Mouse (Mus musculus): ENCODE results near the gene Tbc1d1. TPM values are rescaled to one million over a fixed set of nuclear protein-coding genes. Genes with fewer than 3 reads are reported as not detected.

Gene Tbc1d1
- 9.5 and 10.5 TPM in 2 replicates for polyA plus RNA-seq (2015; fragmentation: Nextera tagmentation; extraction: Ambion mirVana)

GRCm38 (mm10) chr5:64155861-64156550, at the start of gene Tbc1d1:
Gene Tbc1d1 (plus strand): TSS chr5:64156305.
- peaks cover 14% of the 10 kb centered on the region; the same call in 1 of the 2 replicates for H3K4me1 ChIP-seq
- H3K9ac ChIP-seq = no peak within 1 kb of the TSS
- no peak within 1 kb of the TSS for H3K27ac ChIP-seq
- H3K4me3 ChIP-seq = no peak within 1 kb of the TSS
- WGBS = 53% methylated on average over 11 of the region's 11 CpGs
- H3K36me3 ChIP-seq (replicated peaks) = no peaks in the 10 kb centered on the region
- no peaks in the 10 kb centered on the region for H3K9me3 ChIP-seq
- ATAC-seq (replicated peaks) = no peak
- H3K4me2 ChIP-seq = no peak within 1 kb of the TSS
- peaks cover 12% of the 10 kb centered on the region for H3K27me3 ChIP-seq (replicated peaks)

GRCm38 (mm10) chr5:64107596-64108289, 48.4 kb upstream of the Tbc1d1 start:
- Histone ChIP-seq H3K27ac (no peak overlapping the region), H3K9me3 (no peaks in the 10 kb centered on the region), H3K4me1 (no peaks in the 10 kb centered on the region), H3K4me3 (no peak overlapping the region), H3K4me2 (no peak overlapping the region), H3K9ac (no peak overlapping the region), H3K36me3 (replicated peaks) (peaks cover 23% of the 10 kb centered on the region), H3K27me3 (replicated peaks) (no peaks in the 10 kb centered on the region)
- no peak for ATAC-seq (replicated peaks)
- 90% methylated on average over 11 of the region's 11 CpGs for WGBS

GRCm38 (mm10) chr5:64109217-64109616, 46.9 kb upstream of the Tbc1d1 start:
- Histone ChIP-seq H3K4me3 (no peak overlapping the region), H3K4me2 (no peak overlapping the region), H3K9ac (no peak overlapping the region), H3K27ac (no peak overlapping the region), H3K4me1 (no peaks in the 10 kb centered on the region), H3K9me3 (no peaks in the 10 kb centered on the region), H3K36me3 (replicated peaks) (peaks cover 20% of the 10 kb centered on the region), H3K27me3 (replicated peaks) (no peaks in the 10 kb centered on the region)
- 71% methylated on average over 3 of the region's 3 CpGs for WGBS
- ATAC-seq (replicated peaks) = no peak

GRCm38 (mm10) chr5:64112360-64112759, 43.7 kb upstream of the Tbc1d1 start:
- no peak overlapping the region for H3K9ac ChIP-seq
- no peaks in the 10 kb centered on the region for H3K27me3 ChIP-seq (replicated peaks)
- H3K4me1 ChIP-seq = no peaks in the 10 kb centered on the region
- ATAC-seq (replicated peaks) = no peak
- peaks cover 9% of the 10 kb centered on the region for H3K9me3 ChIP-seq
- H3K36me3 ChIP-seq (replicated peaks) = peaks cover 43% of the 10 kb centered on the region
- no peak overlapping the region for H3K4me3 ChIP-seq
- no peak overlapping the region for H3K4me2 ChIP-seq
- H3K27ac ChIP-seq = no peak overlapping the region
- WGBS = 85% methylated on average over 3 of the region's 3 CpGs

- Histone ChIP-seq H3K4me1 (no peaks in the 10 kb centered on the region), H3K4me3 (no peak overlapping the region), H3K36me3 (replicated peaks) (peaks cover 36% of the 10 kb centered on the region), H3K9me3 (peaks cover 9% of the 10 kb centered on the region), H3K27ac (no peak overlapping the region), H3K9ac (no peak overlapping the region), H3K4me2 (no peak overlapping the region), H3K27me3 (replicated peaks) (no peaks in the 10 kb centered on the region)
- ATAC-seq (replicated peaks) = no peak
- 95% methylated on average over 6 of the region's 6 CpGs for WGBS
Measured at GRCm38 (mm10) chr5:64114210-64114609, 41.9 kb upstream of the Tbc1d1 start.

GRCm38 (mm10) chr5:64117191-64117590, 38.9 kb upstream of the Tbc1d1 start:
- Histone ChIP-seq H3K4me2 (no peak overlapping the region), H3K9ac (no peak overlapping the region), H3K27me3 (replicated peaks) (no peaks in the 10 kb centered on the region), H3K4me3 (no peak overlapping the region), H3K36me3 (replicated peaks) (peaks cover 30% of the 10 kb centered on the region), H3K9me3 (peaks cover 9% of the 10 kb centered on the region), H3K27ac (no peak overlapping the region), H3K4me1 (no peaks in the 10 kb centered on the region)
- no peak for ATAC-seq (replicated peaks)
- WGBS = 41% methylated on average over 1 of the region's 1 CpGs

- Histone ChIP-seq H3K27ac (no peak overlapping the region), H3K4me2 (no peak overlapping the region), H3K4me1 (no peaks in the 10 kb centered on the region), H3K36me3 (replicated peaks) (no peaks in the 10 kb centered on the region), H3K27me3 (replicated peaks) (no peaks in the 10 kb centered on the region), H3K4me3 (no peak overlapping the region), H3K9me3 (no peaks in the 10 kb centered on the region), H3K9ac (no peak overlapping the region)
- WGBS = 50% methylated on average over 5 of the region's 5 CpGs
- ATAC-seq (replicated peaks) = no peak
Measured at GRCm38 (mm10) chr5:64125783-64126182, 30.3 kb upstream of the Tbc1d1 start.

GRCm38 (mm10) chr5:64131550-64131949, 24.6 kb upstream of the Tbc1d1 start:
- no peaks in the 10 kb centered on the region for H3K9me3 ChIP-seq
- H3K4me1 ChIP-seq = no peaks in the 10 kb centered on the region
- no peak for ATAC-seq (replicated peaks)
- H3K36me3 ChIP-seq (replicated peaks) = no peaks in the 10 kb centered on the region
- H3K4me2 ChIP-seq = no peak overlapping the region
- H3K27me3 ChIP-seq (replicated peaks) = no peaks in the 10 kb centered on the region
- WGBS = 67% methylated on average over 5 of the region's 5 CpGs
- no peak overlapping the region for H3K4me3 ChIP-seq
- H3K9ac ChIP-seq = no peak overlapping the region
- no peak overlapping the region for H3K27ac ChIP-seq

GRCm38 (mm10) chr5:64133901-64134300, 22.2 kb upstream of the Tbc1d1 start:
- H3K9ac ChIP-seq = no peak overlapping the region
- H3K36me3 ChIP-seq (replicated peaks) = no peaks in the 10 kb centered on the region
- WGBS = 92% methylated on average over 4 of the region's 4 CpGs
- no peak overlapping the region for H3K27ac ChIP-seq
- H3K4me3 ChIP-seq = no peak overlapping the region
- H3K27me3 ChIP-seq (replicated peaks) = no peaks in the 10 kb centered on the region
- H3K4me2 ChIP-seq = no peak overlapping the region
- H3K4me1 ChIP-seq = no peaks in the 10 kb centered on the region
- H3K9me3 ChIP-seq = no peaks in the 10 kb centered on the region
- ATAC-seq (replicated peaks) = no peak

- no peak for ATAC-seq (replicated peaks)
- Histone ChIP-seq H3K9ac (no peak overlapping the region), H3K27me3 (replicated peaks) (no peaks in the 10 kb centered on the region), H3K4me1 (no peaks in the 10 kb centered on the region), H3K9me3 (no peaks in the 10 kb centered on the region), H3K27ac (no peak overlapping the region), H3K36me3 (replicated peaks) (no peaks in the 10 kb centered on the region), H3K4me3 (no peak overlapping the region), H3K4me2 (no peak overlapping the region)
- 81% methylated on average over 5 of the region's 5 CpGs for WGBS
Measured at GRCm38 (mm10) chr5:64136325-64136724, 19.8 kb upstream of the Tbc1d1 start.

- no peaks in the 10 kb centered on the region for H3K36me3 ChIP-seq (replicated peaks)
- no peaks in the 10 kb centered on the region for H3K9me3 ChIP-seq
- H3K4me2 ChIP-seq = no peak overlapping the region
- no peak for ATAC-seq (replicated peaks)
- WGBS = 83% methylated on average over 3 of the region's 3 CpGs
- no peaks in the 10 kb centered on the region for H3K27me3 ChIP-seq (replicated peaks)
- H3K9ac ChIP-seq = no peak overlapping the region
- H3K4me3 ChIP-seq = no peak overlapping the region
- H3K4me1 ChIP-seq = no peaks in the 10 kb centered on the region
- no peak overlapping the region for H3K27ac ChIP-seq
Measured at GRCm38 (mm10) chr5:64140202-64140601, 15.9 kb upstream of the Tbc1d1 start.

- ATAC-seq (replicated peaks) = no peak
- H3K9me3 ChIP-seq = no peaks in the 10 kb centered on the region
Measured at GRCm38 (mm10) chr5:64144315-64144714, 11.8 kb upstream of the Tbc1d1 start.

More at GRCm38 (mm10) chr5:64144315-64144714, 11.8 kb upstream of the Tbc1d1 start:
- no peak overlapping the region for H3K4me3 ChIP-seq
- H3K27me3 ChIP-seq (replicated peaks) = no peaks in the 10 kb centered on the region
- no peak overlapping the region for H3K9ac ChIP-seq
- H3K4me2 ChIP-seq = no peak overlapping the region
- H3K36me3 ChIP-seq (replicated peaks) = no peaks in the 10 kb centered on the region
- 85% methylated on average over 5 of the region's 5 CpGs for WGBS
- H3K27ac ChIP-seq = no peak overlapping the region
- H3K4me1 ChIP-seq = no peaks in the 10 kb centered on the region

All from midbrain, embryonic 15.5 days (tissue).